Mouse (Mus musculus) cerebellum, adult 9-11 months (tissue): ENCODE measurements at regions not wholly inside any gene's neighbourhood (a gene's known extent, or its start where the extent isn't known, plus 50 kb on each side); places are given as distances from the start of the nearest gene placed in this dataset.

Experiments used
- DNase-seq: peaks from one replicate; pipeline ENCODE4 v3.0.0; 2022

DNA sequence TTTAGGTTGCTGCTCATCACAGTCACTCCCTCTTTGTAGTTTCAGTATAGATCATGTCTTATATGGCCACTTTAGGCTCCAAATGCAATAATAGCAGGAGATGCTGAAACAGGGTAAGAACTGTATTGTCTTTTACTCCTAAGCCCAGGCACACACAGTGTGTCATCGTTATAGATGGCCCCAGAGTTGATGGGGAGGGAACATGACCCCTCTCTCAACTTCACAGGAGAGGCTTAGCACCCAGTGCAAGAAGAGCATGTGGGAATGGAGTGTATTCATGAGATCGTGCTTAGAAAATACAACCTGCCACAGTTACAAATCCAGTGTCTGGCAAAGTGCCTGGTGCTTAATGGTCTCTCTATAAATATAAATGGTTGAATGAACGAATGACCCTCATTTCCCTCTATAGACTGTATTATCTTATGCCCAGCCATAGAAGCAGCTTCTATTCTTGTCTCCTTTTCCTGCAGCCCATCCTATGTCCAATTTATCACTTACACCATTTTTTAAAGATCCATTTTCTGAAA is 363.0 kb downstream of the Sorl1 start:
- DNase-seq: no peak

- DNase-seq: no peak
These were observed 369.6 kb downstream of the Sorl1 start for GRCm38 (mm10) chr9:41754434-41755002.

DNA sequence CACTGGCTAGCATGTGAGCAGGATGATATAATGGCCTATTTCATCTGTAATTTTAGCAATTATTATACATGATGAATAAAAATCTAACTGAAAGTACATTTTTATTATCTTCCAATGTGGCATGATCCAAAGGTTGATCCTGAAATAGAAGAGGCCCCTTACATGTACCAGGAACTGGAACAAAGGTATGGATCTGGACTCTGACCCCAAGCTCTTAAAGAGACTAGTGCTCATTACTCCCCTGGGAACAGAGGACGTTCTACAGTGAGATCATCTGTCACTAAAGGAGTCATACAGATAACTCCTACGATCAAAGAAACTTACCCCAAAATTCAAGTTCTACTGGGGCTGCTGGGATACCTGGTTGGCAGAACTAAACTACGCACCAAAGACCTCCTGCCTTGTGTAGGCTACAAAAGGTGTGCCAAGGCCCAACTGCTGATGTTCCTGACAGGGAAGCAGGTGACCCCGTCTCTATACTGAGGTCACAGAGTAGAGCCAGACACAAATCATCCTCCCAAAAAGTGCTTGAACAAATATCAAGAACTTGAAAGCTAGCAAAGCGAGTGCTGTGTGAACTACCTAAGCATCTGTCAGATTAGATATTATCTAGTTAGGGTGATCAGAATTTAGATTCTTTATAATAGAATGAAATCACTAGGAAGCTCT is 378.0 kb downstream of the Sorl1 start:
- DNase-seq: no peak

- DNase-seq: no peak
These were observed 382.6 kb downstream of the Sorl1 start for GRCm38 (mm10) chr9:41741500-41741899.

DNA sequence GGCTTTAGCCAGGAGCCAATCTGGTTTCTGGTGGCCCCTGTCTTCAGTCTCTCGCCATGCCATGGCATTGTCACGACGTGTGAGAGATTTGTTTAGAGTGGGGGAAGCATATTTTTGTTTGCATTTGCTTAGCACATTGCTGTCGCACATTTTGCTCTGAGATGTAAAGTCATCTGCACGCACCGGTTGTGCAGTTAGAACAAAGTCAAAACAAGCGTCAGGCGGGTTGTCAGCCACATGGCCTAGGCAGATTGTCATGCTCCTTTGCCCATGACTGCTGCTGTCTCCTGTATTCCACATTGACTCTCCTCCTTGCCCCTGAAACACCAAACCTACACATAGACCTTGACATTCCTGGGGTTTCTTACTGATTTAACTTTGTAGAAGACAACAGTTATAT is 383.6 kb downstream of the Sorl1 start:
- DNase-seq: no peak

GRCm38 (mm10) chr9:41737671-41738070 is 386.4 kb downstream of the Sorl1 start:
- no peak for DNase-seq

GRCm38 (mm10) chr9:41736881-41737280 is 387.2 kb downstream of the Sorl1 start:
- no peak for DNase-seq

DNA sequence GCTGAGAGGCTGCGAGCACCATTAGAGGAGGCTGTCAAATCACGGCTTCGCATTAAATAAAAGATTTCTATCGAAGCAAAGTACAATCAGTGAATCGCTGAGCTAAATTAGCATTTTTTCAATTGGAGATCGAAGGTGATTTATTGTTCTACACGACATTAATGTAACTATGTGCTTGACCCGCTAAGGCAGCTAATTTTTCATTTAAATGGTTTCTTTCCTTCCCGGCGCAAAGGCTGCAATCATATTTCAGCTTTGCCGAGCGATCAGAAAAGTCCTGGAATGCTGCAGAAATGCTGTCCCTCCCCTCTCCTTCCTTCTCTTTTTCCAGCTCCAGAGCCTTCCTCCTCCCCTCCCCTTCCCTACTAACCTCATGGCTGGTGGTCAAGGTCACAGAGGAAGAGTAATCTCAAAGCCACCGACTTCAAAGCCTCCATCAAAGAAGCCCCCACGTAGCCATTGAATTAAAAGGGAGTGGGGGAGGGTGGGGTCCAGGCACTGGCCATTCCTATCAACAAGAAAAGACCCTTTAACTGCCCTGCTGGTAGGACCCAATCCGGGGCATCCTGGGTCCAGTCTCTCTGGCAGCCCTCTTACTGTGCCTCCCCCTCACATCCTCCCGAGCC is 387.8 kb downstream of the Sorl1 start:
- no peak for DNase-seq

GRCm38 (mm10) chr9:41735448-41736233 is 388.5 kb downstream of the Sorl1 start:
- DNase-seq: peak; percentile 39

DNA sequence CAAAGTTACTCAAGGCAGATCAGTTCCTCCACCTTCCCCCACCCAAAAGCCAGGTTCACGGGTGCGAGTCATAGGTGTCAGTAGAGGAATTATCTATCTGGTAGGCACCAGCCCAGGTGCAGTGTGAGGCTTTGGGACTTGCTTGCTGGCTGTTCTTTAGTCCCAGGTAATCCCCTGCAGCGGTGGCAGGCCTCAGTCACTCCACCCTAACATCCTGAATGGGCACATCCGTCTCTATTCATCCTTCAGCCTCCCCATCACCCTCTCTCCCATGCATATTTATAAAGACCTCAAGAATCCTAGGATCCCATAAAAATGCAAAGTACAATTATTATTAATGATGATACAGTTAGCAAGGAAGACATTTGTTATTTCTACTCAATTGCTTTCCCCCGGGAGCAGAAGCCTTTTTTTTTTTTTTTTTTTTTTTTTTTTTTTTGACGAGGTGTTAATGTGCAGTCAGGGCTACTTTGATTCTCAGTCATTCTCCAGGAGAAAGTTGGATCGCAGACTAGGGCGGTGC is 389.1 kb downstream of the Sorl1 start:
- no peak for DNase-seq

DNA sequence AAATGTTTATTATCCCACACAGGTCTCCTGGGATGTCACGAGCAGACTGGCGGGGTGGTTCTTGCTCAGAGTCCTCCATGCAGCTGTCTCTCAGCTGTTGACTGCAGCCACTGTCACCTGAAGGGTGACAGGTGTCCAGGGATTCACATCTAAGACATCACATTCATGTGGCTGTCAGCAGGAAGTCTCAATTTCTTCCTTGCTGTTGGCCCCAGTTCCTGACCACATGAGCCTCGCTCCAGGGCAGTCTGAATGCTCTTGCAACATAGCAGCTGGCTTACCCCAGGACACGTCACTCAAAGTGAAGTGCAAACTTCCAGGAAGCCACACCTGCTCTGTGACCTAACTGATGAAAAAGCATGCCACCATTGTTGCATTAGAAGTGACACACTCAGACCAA is 402.5 kb downstream of the Sorl1 start:
- no peak for DNase-seq

- no peak for DNase-seq
These were observed 408.9 kb downstream of the Sorl1 start for GRCm38 (mm10) chr9:41715231-41715630.

- DNase-seq: no peak
These were observed 418.1 kb downstream of the Sorl1 start for GRCm38 (mm10) chr9:41705972-41706371.

- no peak for DNase-seq
These were observed 418.6 kb downstream of the Sorl1 start for GRCm38 (mm10) chr9:41705461-41705903.

GRCm38 (mm10) chr9:41703091-41703490 is 421.0 kb downstream of the Sorl1 start:
- no peak for DNase-seq

GRCm38 (mm10) chr9:41700683-41701082 is 423.4 kb downstream of the Sorl1 start:
- no peak for DNase-seq

GRCm38 (mm10) chr9:41699031-41699430 is 425.1 kb downstream of the Sorl1 start:
- no peak for DNase-seq

GRCm38 (mm10) chr9:41697611-41698467 is 426.3 kb downstream of the Sorl1 start:
- peak; percentile 16 for DNase-seq

GRCm38 (mm10) chr9:41697160-41697559 is 426.9 kb downstream of the Sorl1 start:
- DNase-seq: no peak

DNA sequence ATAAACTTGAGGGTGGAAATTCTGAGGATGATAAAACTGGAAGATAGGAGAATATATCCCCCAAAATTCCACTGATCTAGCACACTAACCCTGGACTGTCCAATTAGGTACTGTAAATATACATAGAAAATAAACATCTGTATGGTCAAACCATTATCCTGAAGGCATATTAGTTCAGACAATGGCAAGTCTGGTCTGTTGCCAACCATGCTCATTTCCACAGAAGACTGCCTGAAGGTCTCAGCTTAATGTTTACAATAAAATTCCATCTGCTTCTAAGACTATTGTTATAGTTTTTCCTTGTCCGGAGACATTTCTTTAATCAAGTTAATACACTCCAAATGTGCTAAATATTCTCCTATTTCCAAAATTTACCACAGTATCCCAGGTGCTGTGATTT is 441.2 kb downstream of the Sorl1 start:
- no peak for DNase-seq

- DNase-seq: no peak
These were observed 448.4 kb downstream of the Sorl1 start for GRCm38 (mm10) chr9:41675656-41676055.

- no peak for DNase-seq
These were observed 451.1 kb downstream of the Sorl1 start for GRCm38 (mm10) chr9:41672958-41673357.
